Mouse (Mus musculus) limb, embryonic 14.5 days (tissue): ENCODE measurements around the gene Klk6. TPM values are rescaled to one million over a fixed set of nuclear protein-coding genes. Genes with fewer than 3 reads are reported as not detected.

ENCODE experiments used
- ATAC-seq: fragments of 200-750 bp; cut with Nextera tagmentation; 2 replicates; pipeline ENCODE4 v1.8.0; 2017; ENCODE audit warnings: low read depth, moderate number of reproducible peaks, moderate TSS enrichment; ENCODE audit not compliant: low FRiP score
- DNase-seq: peaks from one replicate; pipeline ENCODE4 v3.0.0-alpha.2; 2015; ENCODE audit warnings: low spot score
- H3K27ac ChIP-seq: fragments of 300-500 bp; sonication (generic); replicated peaks from 2 replicates; pipeline ENCODE4 v1.5.1; 2014; ENCODE audit warnings: low read depth, mild to moderate bottlenecking, low read length, moderate library complexity, mixed read lengths
- H3K27me3 ChIP-seq: fragments of 300-500 bp; sonication (generic); 2 replicates; pipeline ENCODE4 v1.6.1; 2014; ENCODE audit warnings: low read length, mixed read lengths; ENCODE audit not compliant: control insufficient read depth, insufficient read depth
- H3K36me3 ChIP-seq: fragments of 300-500 bp; sonication (generic); 2 replicates; pipeline ENCODE4 v1.6.1; 2014; ENCODE audit warnings: mild to moderate bottlenecking, low read length, moderate library complexity, mixed read lengths; ENCODE audit not compliant: control insufficient read depth, insufficient read depth
- H3K4me1 ChIP-seq: fragments of 300-500 bp; sonication (generic); 2 replicates; pipeline ENCODE4 v1.6.1; 2014; ENCODE audit warnings: antibody characterized with exemption, low read length, mixed read lengths; ENCODE audit not compliant: control insufficient read depth, insufficient read depth
- H3K4me2 ChIP-seq: fragments of 300-500 bp; sonication (generic); replicated peaks from 2 replicates; pipeline ENCODE4 v1.6.1; 2014; ENCODE audit warnings: low read depth, mild to moderate bottlenecking, low read length, moderate library complexity; ENCODE audit not compliant: severe bottlenecking
- H3K4me3 ChIP-seq: fragments of 300-500 bp; sonication (generic); replicated peaks from 2 replicates; pipeline ENCODE4 v1.5.1; 2014; ENCODE audit warnings: low read length
- H3K9ac ChIP-seq: fragments of 300-500 bp; sonication (generic); 2 replicates; pipeline ENCODE4 v1.6.1; 2014; ENCODE audit warnings: mild to moderate bottlenecking, low read depth, low read length, moderate library complexity; ENCODE audit not compliant: severe bottlenecking
- H3K9me3 ChIP-seq: fragments of 300-500 bp; sonication (generic); 2 replicates; pipeline ENCODE4 v1.6.1; 2016; ENCODE audit warnings: low read length; ENCODE audit not compliant: control insufficient read depth
- POLR2A ChIP-seq: fragments of 200-500 bp; IDR thresholded peaks from 2 replicates; pipeline ENCODE4 v1.8.0; 2012; ENCODE audit warnings: inconsistent platforms, mild to moderate bottlenecking, moderate library complexity, borderline replicate concordance; ENCODE audit not compliant: insufficient read depth, insufficient read length; ENCODE audit errors: extremely low read depth
- WGBS: fragments of 180-500 bp; shearing (Covaris S2); extraction: QIAGEN DNeasy Blood & Tissue Kit; methylation state at CpG from one replicate; pipeline ENCODE4 v1.1.7; 2014; 5-methylcytosine and 5-hydroxymethylcytosine counted together
- polyA plus RNA-seq, 2 experiments: library from polyadenylated mRNA; depleted of rRNA in 1 of 2; stranded (reverse) in 1 of 2; unstranded in 1 of 2; fragments of >200 nt; fragmentation: Nextera tagmentation in 1 of 2; extraction: Ambion mirVana in 1 of 2; gene quantifications; 2 replicates each; pipeline versions ENCODE4 v1.2.1 to v1.2.3; 2012 to 2014

The Klk6 gene
- polyA plus RNA-seq, 2 experiments, result not detected

DNA sequence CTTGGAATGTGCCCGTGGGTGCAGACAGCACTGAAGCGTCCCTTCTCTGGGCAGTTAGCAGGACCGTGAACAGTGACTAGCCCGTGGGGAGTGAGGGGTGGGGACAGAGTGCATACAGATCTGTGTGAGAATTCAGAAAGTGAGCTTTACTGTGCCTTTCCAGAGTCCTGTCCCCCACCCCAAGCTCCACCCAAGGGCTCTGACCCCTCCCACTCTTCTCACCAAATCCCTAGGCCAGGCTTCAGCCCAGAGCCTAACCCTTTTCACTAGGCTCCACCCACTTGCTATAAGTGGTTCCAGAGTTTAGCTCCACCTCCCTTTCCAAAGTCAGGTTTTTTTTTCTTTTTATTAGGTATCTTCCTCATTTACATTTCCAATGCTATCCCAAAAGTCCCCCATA, 19.5 kb downstream of the Klk6 start:
- Histone ChIP-seq H3K4me2 (no peak overlapping the region), H3K36me3 (no peaks in the 10 kb centered on the region), H3K9me3 (no peaks in the 10 kb centered on the region), H3K4me1 (no peaks in the 10 kb centered on the region), H3K27ac (no peak overlapping the region), H3K27me3 (no peaks in the 10 kb centered on the region), H3K4me3 (no peak overlapping the region), H3K9ac (no peak overlapping the region)
- 84% methylated on average over 4 of the region's 4 CpGs for WGBS
- TF ChIP-seq POLR2A, result no peak
- ATAC-seq (no peak), DNase-seq (no peak)

DNA sequence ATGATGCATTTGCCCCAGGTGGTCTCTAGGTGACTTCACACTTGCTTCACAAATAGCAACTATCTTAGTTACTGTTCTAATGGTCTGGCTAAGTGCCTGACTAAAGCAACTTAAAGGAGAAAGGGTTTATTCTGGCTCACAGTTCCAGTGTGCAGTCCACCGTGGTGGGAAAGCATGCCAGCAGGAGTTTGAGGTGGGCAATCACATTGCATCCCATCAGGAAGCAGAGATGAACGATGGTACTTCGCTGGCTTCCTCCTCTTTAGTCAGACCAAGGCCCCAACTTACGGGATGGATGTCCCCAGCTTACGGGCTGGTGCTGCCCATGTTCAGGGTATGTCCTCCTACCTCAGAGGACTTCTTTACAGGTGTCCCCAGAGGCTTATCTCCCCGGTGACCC, 27.3 kb downstream of the Klk6 start:
- no peaks in the 10 kb centered on the region for H3K27me3 ChIP-seq
- H3K27ac ChIP-seq, result no peak overlapping the region
- 85% methylated on average over 6 of the region's 6 CpGs for WGBS
- no peaks in the 10 kb centered on the region for H3K4me1 ChIP-seq
- H3K9ac ChIP-seq, result no peak overlapping the region
- H3K9me3 ChIP-seq, result no peaks in the 10 kb centered on the region
- no peak overlapping the region for H3K4me2 ChIP-seq
- ATAC-seq, result no peak
- no peaks in the 10 kb centered on the region for H3K36me3 ChIP-seq
- DNase-seq, result no peak
- TF ChIP-seq POLR2A, result no peak
- no peak overlapping the region for H3K4me3 ChIP-seq

DNA sequence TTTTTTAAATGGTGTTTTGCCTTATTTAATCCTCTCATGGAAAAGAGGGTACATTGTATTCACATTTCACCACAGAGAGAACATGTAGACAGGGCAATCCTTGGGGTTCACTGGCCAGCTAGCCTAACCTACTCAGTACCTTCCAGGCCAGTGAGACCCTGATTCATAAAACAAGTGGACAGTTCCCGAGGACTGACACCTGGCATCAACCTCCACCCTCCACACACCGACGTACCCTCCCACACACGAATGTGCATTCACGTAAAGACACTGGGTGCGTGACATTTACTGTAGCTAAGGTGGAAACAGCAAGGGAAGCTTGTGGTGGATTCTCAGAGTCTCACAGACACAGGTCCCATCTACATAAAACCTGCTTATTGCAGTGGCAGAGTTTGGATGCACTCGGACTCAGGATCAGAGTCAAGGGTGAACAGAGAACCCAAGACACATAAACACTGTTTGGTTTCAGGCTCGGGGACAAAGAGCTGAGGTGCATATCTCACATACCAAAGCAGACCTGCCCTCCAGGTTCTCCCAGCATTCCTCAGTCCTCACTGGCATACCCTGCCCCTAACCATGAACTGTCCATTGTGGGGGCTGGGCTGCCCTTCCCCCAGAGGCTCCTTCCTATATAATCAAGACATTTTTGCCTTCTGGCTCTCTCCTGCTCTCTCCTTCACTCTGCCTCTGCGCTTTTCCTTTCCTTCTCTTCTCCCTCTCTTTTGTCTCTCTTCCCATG, 30.5 kb downstream of the Klk6 start:
- no peak overlapping the region for H3K4me2 ChIP-seq
- 73% methylated on average over 9 of the region's 9 CpGs for WGBS
- H3K36me3 ChIP-seq, result no peaks in the 10 kb centered on the region
- no peaks in the 10 kb centered on the region for H3K4me1 ChIP-seq
- H3K9me3 ChIP-seq, result no peaks in the 10 kb centered on the region
- ATAC-seq (no peak), DNase-seq (no peak)
- no peak overlapping the region for H3K4me3 ChIP-seq
- no peak for TF ChIP-seq POLR2A
- no peaks in the 10 kb centered on the region for H3K27me3 ChIP-seq
- no peak overlapping the region for H3K9ac ChIP-seq
- no peak overlapping the region for H3K27ac ChIP-seq

DNA sequence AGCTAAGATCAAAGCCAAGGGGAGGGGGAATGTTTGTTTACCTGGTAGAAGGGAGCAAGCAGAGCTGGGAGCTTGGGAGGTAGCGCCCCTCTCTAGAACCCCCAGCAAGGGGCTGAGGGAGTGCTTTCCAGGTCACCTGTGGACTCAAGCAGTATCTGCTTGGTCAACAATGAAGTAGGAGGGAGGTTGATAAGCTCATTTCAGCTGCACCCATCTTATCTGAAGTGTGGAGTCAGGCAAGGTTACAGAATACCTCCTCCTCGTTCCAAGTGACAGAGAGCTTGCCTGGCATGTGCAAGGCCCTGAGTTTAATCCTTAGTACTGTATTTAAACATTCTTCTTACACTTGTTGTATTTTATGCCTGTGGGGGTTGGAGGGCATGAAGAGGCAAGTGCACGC, 31.4 kb downstream of the Klk6 start:
- H3K4me1 ChIP-seq, result no peaks in the 10 kb centered on the region
- no peak overlapping the region for H3K4me3 ChIP-seq
- DNase-seq (no peak), ATAC-seq (no peak)
- no peaks in the 10 kb centered on the region for H3K36me3 ChIP-seq
- no peak overlapping the region for H3K27ac ChIP-seq
- TF ChIP-seq POLR2A, result no peak
- no peak overlapping the region for H3K4me2 ChIP-seq
- no peak overlapping the region for H3K9ac ChIP-seq
- H3K27me3 ChIP-seq, result no peaks in the 10 kb centered on the region
- no peaks in the 10 kb centered on the region for H3K9me3 ChIP-seq
- WGBS, result 75% methylated on average over 3 of the region's 3 CpGs

DNA sequence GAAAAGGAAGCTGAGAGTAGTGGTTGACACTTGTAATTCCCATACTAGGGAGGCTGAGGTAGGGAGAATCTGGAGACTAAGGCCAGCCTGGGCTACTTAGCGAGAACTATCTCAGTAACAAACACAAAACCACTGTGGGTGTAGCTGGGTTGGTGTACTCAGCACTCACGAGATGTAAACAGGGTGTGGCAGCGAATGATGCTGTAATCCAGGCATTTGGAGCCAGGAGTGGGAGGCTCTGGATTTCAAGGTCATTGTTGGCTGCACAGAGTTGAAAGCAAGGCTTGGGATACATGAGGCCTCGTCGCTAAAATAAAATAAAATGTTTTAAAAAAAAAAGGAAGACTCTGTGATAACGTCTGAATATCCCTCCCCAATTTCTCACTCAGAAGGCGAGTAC, 32.0 kb downstream of the Klk6 start:
- no peak overlapping the region for H3K9ac ChIP-seq
- no peaks in the 10 kb centered on the region for H3K36me3 ChIP-seq
- H3K27me3 ChIP-seq, result no peaks in the 10 kb centered on the region
- no peaks in the 10 kb centered on the region for H3K4me1 ChIP-seq
- DNase-seq, result no peak
- H3K27ac ChIP-seq, result no peak overlapping the region
- no peaks in the 10 kb centered on the region for H3K9me3 ChIP-seq
- WGBS, result 74% methylated on average over 7 of the region's 7 CpGs
- no peak for TF ChIP-seq POLR2A
- no peak for ATAC-seq
- H3K4me2 ChIP-seq, result no peak overlapping the region
- H3K4me3 ChIP-seq, result no peak overlapping the region

DNA sequence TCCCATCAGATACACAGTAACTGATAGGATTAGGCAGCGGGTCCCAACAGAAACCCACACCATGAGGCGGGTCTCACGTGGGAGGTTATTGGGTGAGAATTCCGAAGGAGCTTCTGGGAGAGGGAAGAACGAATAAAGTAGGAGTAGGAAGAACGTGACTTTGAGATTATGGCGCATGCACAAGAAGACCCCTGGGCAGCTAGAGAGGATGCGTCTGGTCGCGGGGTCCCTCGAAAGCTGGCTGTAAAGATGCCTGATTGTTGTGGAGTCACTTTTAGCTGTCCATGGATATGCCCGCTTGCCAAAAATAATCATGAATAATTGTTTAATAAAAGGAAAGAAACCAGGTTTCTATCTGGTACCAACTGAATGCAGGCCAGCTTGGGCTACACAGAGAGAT, 33.2 kb downstream of the Klk6 start:
- no peak for TF ChIP-seq POLR2A
- Histone ChIP-seq H3K9ac (no peak overlapping the region), H3K4me3 (no peak overlapping the region), H3K27me3 (no peaks in the 10 kb centered on the region), H3K9me3 (no peaks in the 10 kb centered on the region), H3K4me1 (no peaks in the 10 kb centered on the region), H3K4me2 (no peak overlapping the region), H3K27ac (no peak overlapping the region), H3K36me3 (no peaks in the 10 kb centered on the region)
- 92% methylated on average over 12 of the region's 12 CpGs for WGBS
- DNase-seq, result no peak
- no peak for ATAC-seq
